Mouse (Mus musculus) C3H10T1/2 (cell line): ENCODE measurements around the gene Cryba1. TPM values are rescaled to one million over a fixed set of nuclear protein-coding genes. Genes with fewer than 3 reads are reported as not detected.

ENCODE experiments used
- polyA plus RNA-seq, 2 experiments: library from polyadenylated mRNA; unstranded; fragments of >200 nt; fragmentation: generic; extraction: Trizol; gene quantifications; one replicate each; pipeline ENCODE4 v1.2.1; 2012; ENCODE audit warnings: missing spikeins in 2 of 2

Gene Cryba1
- not detected for polyA plus RNA-seq

DNA sequence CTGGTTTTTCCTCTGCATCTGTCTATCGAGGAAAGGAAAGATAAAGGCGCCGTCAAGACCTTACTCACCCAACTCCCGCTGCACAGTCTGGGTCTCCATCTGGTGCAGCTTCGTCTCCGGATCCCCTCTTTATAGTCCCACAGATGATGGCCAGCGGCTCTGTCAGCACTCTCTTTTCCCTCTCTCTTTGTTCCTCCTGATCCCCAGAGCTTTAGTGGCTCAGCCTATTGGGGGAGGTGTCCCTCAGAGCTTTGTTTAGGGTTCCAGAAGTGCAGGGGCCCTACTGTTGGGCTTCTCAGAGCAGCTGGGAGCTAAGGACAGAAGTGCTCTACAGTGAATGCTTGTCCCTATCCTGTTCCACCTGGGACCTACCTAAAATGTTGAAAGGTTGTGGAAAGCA lies at the start of gene Cryba1:
Gene Cryba1 (minus strand): TSS at position 101 of the 400 bp plus-strand sequence.

DNA sequence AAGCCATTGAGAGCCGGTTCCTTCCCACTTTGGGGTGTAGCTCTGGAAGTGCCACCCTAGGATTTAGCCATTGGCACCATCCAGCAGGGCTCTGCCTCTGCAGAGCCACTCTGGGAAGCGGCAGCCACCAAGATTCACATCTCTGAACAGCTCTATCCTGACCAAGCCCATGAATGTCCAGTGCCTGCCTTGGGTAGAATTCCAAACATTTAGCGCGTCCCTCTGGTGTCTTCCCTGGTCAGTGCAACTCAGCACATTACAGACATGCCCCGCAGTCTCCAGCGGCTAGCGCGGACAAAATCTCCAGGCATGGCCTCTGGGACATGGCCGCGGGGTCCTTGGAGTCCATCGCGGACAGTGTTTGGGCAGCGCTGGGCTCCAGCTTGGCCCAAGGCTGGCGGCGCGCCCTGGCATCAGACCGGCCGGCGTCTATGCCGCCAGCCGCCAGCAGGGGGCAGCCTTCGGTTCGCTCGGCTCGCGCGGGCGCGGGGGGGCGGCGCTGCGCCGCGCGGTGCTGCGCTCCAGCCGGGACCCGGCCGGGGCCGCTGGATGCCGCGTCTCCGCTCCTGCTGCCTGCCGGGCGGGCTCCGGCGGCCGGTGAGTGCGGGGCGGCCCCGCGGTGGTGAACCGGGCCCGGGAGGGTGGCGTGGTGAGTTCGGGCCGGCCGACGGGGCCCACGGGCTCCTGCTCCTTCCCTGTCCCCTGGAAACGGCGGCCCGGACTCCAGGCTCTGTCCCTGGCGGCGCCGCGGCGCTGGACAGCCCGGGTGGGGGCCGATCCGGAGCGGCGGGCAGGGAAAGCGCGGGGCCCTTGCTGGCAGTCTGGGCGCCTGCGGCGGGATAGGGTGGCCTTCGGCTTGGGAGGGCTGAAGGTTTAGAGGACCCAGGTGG lies 37.9 kb upstream of the Cryba1 start, which contains the start of gene Myo18a:
Gene Myo18a (plus strand): TSS at position 464 of the 890 bp plus-strand sequence.

GRCm38 (mm10) chr11:77685383-77686265 lies 39.5 kb downstream of the Cryba1 start, which contains the start of gene Nufip2:
Nufip2 (plus strand) TSS chr11:77686155.

Other genes starting within 250 kb of the Cryba1 start
- 10 to 100 TPM; 33.6 to 49.8 TPM for gene Ankrd13b, start 235.6 kb downstream of the Cryba1 start, polyA plus RNA-seq
- 10 to 100 TPM; 41.2 to 63.6 TPM for gene Git1, start 231.7 kb downstream of the Cryba1 start, polyA plus RNA-seq
- gene Abhd15, start 210.2 kb downstream of the Cryba1 start, polyA plus RNA-seq: under 1 TPM; 0.12 to 0.44 TPM
- gene Trp53i13, start 209.3 kb downstream of the Cryba1 start, polyA plus RNA-seq: 10 to 100 TPM; 21.6 to 43.4 TPM
- under 1 TPM in 1 of 2 experiments, not detected in 1; 0.05 TPM for gene Gm10392, start 206.1 kb downstream of the Cryba1 start, polyA plus RNA-seq
- 1 to 10 TPM in 1 of 2 experiments, under 1 TPM in 1; 0.32 to 2.7 TPM for gene Taok1, start 117.5 kb downstream of the Cryba1 start, polyA plus RNA-seq
- 1 to 10 TPM in 1 of 2 experiments, under 1 TPM in 1; 0.84 to 3.9 TPM for gene Nufip2, start 39.1 kb downstream of the Cryba1 start, polyA plus RNA-seq
- gene Myo18a, start 38.0 kb upstream of the Cryba1 start, polyA plus RNA-seq: 10 to 100 TPM; 15.9 to 48.2 TPM
- gene Gm10277, start 62.5 kb upstream of the Cryba1 start, polyA plus RNA-seq: under 1 TPM; 0.30 to 0.79 TPM
- 1 to 10 TPM in 1 of 2 experiments, under 1 TPM in 1; 0.05 to 4.8 TPM for gene Pipox, start 168.8 kb upstream of the Cryba1 start, polyA plus RNA-seq
- gene Sez6, start 205.5 kb upstream of the Cryba1 start, polyA plus RNA-seq: not detected